Mouse (Mus musculus) stomach, postnatal 0 days (tissue): ENCODE measurements at regions not wholly inside any gene's neighbourhood (a gene's known extent, or its start where the extent isn't known, plus 50 kb on each side); places are given as distances from the start of the nearest gene placed in this dataset.

Source experiments
- ATAC-seq: fragments of 200-750 bp; cut with Nextera tagmentation; 2 replicates; pipeline ENCODE4 v1.8.0; 2017; ENCODE audit not compliant: low FRiP score, low TSS enrichment
- DNase-seq: peaks from one replicate; pipeline ENCODE4 v3.0.0-alpha.2; 2016; ENCODE audit warnings: low spot score
- H3K27ac ChIP-seq: fragments of 300-500 bp; sonication (generic); replicated peaks from 2 replicates; pipeline ENCODE4 v1.5.1; 2014; ENCODE audit warnings: mild to moderate bottlenecking, control low read depth
- H3K27me3 ChIP-seq: fragments of 300-500 bp; sonication (generic); 2 replicates; pipeline ENCODE4 v1.6.1; 2014; ENCODE audit warnings: low read length; ENCODE audit not compliant: control insufficient read depth, insufficient read depth
- H3K36me3 ChIP-seq: fragments of 300-500 bp; sonication (generic); 2 replicates; pipeline ENCODE4 v1.6.1; 2014; ENCODE audit warnings: low read length, mixed read lengths; ENCODE audit not compliant: control insufficient read depth, insufficient read depth
- H3K4me1 ChIP-seq: fragments of 300-500 bp; sonication (generic); replicated peaks from 2 replicates; pipeline ENCODE4 v1.6.1; 2014; ENCODE audit warnings: antibody characterized with exemption; ENCODE audit not compliant: control insufficient read depth, insufficient read depth
- H3K4me2 ChIP-seq: fragments of 300-500 bp; sonication (generic); replicated peaks from 2 replicates; pipeline ENCODE4 v1.6.1; 2014; ENCODE audit warnings: low read depth, mild to moderate bottlenecking, control low read depth, moderate library complexity
- H3K4me3 ChIP-seq: fragments of 300-500 bp; sonication (generic); 2 replicates; pipeline ENCODE4 v1.5.1; 2014; ENCODE audit warnings: low read depth, low read length, control low read depth
- H3K9ac ChIP-seq: fragments of 300-500 bp; sonication (generic); 2 replicates; pipeline ENCODE4 v1.6.1; 2014; ENCODE audit warnings: mild to moderate bottlenecking, low read length, control low read depth, mixed read lengths
- H3K9me3 ChIP-seq: fragments of 300-500 bp; sonication (generic); 2 replicates; pipeline ENCODE4 v1.6.1; 2016; ENCODE audit warnings: low read length; ENCODE audit not compliant: control insufficient read depth
- CTCF ChIP-seq: IDR thresholded peaks from 2 replicates; pipeline ENCODE4 v1.5.1; 2016; ENCODE audit warnings: antibody characterized with exemption, low read depth, mild to moderate bottlenecking, moderate library complexity
- EP300 ChIP-seq: optimal IDR thresholded peaks from 2 replicates; pipeline ENCODE3; 2016; ENCODE audit warnings: antibody characterized with exemption
- WGBS: fragments of 180-500 bp; shearing (Covaris S2); extraction: QIAGEN DNeasy Blood & Tissue Kit; methylation state at CpG from one replicate; pipeline ENCODE4 v1.1.7; 2014; 5-methylcytosine and 5-hydroxymethylcytosine counted together

- Histone ChIP-seq H3K36me3 (no peaks in the 10 kb centered on the region), H3K4me3 (no peak overlapping the region), H3K27me3 (no peaks in the 10 kb centered on the region), H3K27ac (no peak overlapping the region), H3K4me1 (0 out of 2 replicates have a peak, but pooled peaks cover 2% of the 10 kb centered on the region), H3K9ac (no peak overlapping the region), H3K9me3 (no peaks in the 10 kb centered on the region), H3K4me2 (no peak overlapping the region)
- ATAC-seq (peak; percentile 41; the same call in 1 of the 2 replicates), DNase-seq (peak; percentile 35)
- 32% methylated on average over 22 of the region's 22 CpGs for WGBS
- TF ChIP-seq EP300: no peak
- no peak for TF ChIP-seq CTCF
These were observed 123.8 kb upstream of the Med13l start for GRCm38 (mm10) chr5:118436474-118437306.

DNA sequence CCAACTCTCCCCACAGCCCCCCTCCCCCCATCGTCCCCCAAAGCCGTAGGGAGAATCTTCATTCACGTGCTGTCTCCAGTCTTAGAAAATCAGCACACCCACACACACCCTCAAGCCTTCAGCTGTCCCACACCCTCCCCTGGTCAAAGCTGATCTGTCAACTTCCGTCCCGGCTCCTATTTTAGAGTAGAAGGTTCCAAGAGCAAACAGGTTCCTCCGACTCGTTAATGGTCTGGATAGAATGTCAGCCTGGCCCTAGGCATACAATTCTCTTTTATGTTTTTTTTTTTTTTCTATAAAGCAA, 123.2 kb upstream of the Med13l start:
- Histone ChIP-seq H3K9ac (no peak overlapping the region), H3K4me3 (no peak overlapping the region), H3K9me3 (no peaks in the 10 kb centered on the region), H3K27me3 (no peaks in the 10 kb centered on the region), H3K36me3 (no peaks in the 10 kb centered on the region), H3K4me2 (no peak overlapping the region), H3K4me1 (0 out of 2 replicates have a peak, but pooled peaks cover 2% of the 10 kb centered on the region), H3K27ac (no peak overlapping the region)
- no peak for TF ChIP-seq EP300
- TF ChIP-seq CTCF: no peak
- ATAC-seq (no peak), DNase-seq (no peak)
- 35% methylated on average over 7 of the region's 7 CpGs for WGBS

GRCm38 (mm10) chr5:118438016-118438415, 122.5 kb upstream of the Med13l start:
- Histone ChIP-seq H3K9me3 (no peaks in the 10 kb centered on the region), H3K4me2 (no peak overlapping the region), H3K4me1 (0 out of 2 replicates have a peak, but pooled peaks cover 2% of the 10 kb centered on the region), H3K36me3 (no peaks in the 10 kb centered on the region), H3K27ac (no peak overlapping the region), H3K4me3 (no peak overlapping the region), H3K9ac (no peak overlapping the region), H3K27me3 (no peaks in the 10 kb centered on the region)
- 50% methylated on average over 6 of the region's 6 CpGs for WGBS
- TF ChIP-seq EP300: no peak
- TF ChIP-seq CTCF: no peak
- ATAC-seq (no peak), DNase-seq (no peak)

DNA sequence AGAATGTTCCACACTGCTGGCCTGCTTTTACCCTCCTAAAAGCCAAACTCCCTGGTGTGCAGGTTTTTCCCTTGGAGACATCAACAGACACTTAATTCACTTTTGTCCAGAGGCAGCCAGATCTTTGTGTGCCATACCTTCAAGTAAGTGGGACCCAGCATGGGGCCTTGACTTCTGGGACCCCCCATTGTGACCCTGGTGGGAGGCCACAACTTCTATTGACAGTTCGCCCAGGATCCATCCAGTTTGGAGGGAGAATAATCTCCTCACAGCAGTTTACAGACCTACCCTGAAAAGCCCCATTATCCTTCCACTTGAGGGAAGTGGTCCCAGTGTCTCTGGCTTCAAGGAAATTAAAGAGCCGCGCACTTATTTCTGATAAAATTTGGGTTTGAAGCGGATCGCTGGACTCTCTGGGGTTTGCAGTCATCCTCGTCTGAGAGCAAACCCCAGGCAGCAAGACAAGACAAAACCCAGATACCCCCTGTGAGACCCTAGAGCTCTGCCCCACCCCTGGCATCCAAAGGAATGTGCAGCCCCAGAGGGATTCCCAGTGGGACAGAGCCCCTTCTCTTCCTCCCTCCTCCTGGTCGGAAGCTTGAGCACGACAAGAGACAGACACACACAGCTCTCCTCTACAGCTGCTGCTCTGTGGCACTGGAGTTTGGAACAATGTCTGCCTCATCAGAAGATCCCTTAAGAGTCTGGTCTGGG, 115.8 kb upstream of the Med13l start:
- no peak overlapping the region for H3K9ac ChIP-seq
- 54% methylated on average over 8 of the region's 8 CpGs for WGBS
- no peak overlapping the region for H3K4me3 ChIP-seq
- TF ChIP-seq CTCF (no peak), EP300 (no peak)
- no peaks in the 10 kb centered on the region for H3K27me3 ChIP-seq
- ATAC-seq (no peak), DNase-seq (no peak)
- no peak overlapping the region for H3K27ac ChIP-seq
- no peaks in the 10 kb centered on the region for H3K4me1 ChIP-seq
- no peaks in the 10 kb centered on the region for H3K36me3 ChIP-seq
- no peaks in the 10 kb centered on the region for H3K9me3 ChIP-seq
- H3K4me2 ChIP-seq: no peak overlapping the region

- TF ChIP-seq CTCF (no peak), EP300 (no peak)
These were observed 115.1 kb upstream of the Med13l start for GRCm38 (mm10) chr5:118445252-118445987.

GRCm38 (mm10) chr5:118445988-118446280, 114.5 kb upstream of the Med13l start:
- DNase-seq (no peak), ATAC-seq (no peak)
- TF ChIP-seq EP300 (no peak), CTCF (no peak)
- no peaks in the 10 kb centered on the region for H3K9me3 ChIP-seq
- H3K27me3 ChIP-seq: no peaks in the 10 kb centered on the region
- no peak overlapping the region for H3K9ac ChIP-seq
- H3K36me3 ChIP-seq: no peaks in the 10 kb centered on the region
- H3K27ac ChIP-seq: no peak overlapping the region
- 76% methylated on average over 1 of the region's 1 CpGs for WGBS
- H3K4me3 ChIP-seq: no peak overlapping the region
- no peak overlapping the region for H3K4me2 ChIP-seq
- H3K4me1 ChIP-seq: no peaks in the 10 kb centered on the region

More at GRCm38 (mm10) chr5:118445252-118445987, 115.1 kb upstream of the Med13l start:
- no peak; the same call in 1 of the 2 replicates for ATAC-seq
- Histone ChIP-seq H3K27ac (no peak overlapping the region), H3K9me3 (no peaks in the 10 kb centered on the region), H3K27me3 (no peaks in the 10 kb centered on the region), H3K36me3 (no peaks in the 10 kb centered on the region), H3K4me1 (no peaks in the 10 kb centered on the region), H3K9ac (no peak overlapping the region), H3K4me3 (no peak overlapping the region), H3K4me2 (no peak overlapping the region)
- DNase-seq: no peak
- 41% methylated on average over 10 of the region's 10 CpGs for WGBS
